Mouse (Mus musculus): ENCODE measurements at regions not wholly inside any gene's neighbourhood (a gene's known extent, or its start where the extent isn't known, plus 50 kb on each side); places are given as distances from the start of the nearest gene placed in this dataset.

- DNase-seq (ENCODE audit: low spot score), result no peak
These were observed 469.8 kb upstream of the Syt1 start for GRCm38 (mm10) chr10:109480551-109480950.

DNA sequence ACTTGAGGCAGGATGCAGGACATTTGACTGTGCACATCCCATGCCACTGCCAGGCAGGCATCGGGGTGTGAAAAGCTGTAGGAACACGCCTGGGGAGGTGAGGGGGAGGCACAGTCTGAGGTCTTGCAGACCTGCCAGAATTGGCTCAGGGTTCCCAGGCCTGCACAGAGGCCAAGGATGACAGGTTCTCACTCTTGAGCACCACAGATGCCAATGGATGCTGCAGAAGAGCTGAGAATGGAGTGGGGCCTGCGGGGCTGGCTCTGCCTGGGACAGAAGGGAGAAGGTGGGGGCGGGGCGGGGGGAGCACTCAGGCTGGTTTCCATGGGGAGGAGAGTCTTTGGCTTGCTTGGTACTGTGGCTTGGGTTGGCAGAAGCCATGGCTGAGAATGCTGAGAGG, 469.2 kb upstream of the Syt1 start:
- DNase-seq (ENCODE audit: low spot score), result no peak

GRCm38 (mm10) chr10:109466516-109466915, 455.7 kb upstream of the Syt1 start:
- peak; percentile 18 for DNase-seq (ENCODE audit: low spot score)

DNA sequence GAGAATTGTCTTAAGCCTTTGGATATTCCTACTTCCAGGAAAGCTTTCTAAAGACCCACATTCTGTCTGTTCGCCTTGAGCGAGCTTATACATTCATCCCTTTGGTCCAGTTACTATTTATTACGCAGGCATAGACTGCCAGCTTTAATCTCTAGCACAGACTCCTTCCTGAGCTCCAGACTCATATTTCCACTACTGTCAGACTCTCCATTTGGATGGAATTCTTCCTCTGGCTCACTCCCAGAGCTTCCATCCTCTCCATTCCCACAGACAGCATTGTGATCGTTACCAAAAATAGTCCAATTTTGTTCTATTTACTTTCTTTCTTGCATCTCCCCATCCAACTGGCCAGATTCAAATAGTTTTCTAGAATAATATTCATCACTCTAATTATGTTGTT, 420.3 kb upstream of the Syt1 start:
- no peak for DNase-seq (ENCODE audit: low spot score)

DNA sequence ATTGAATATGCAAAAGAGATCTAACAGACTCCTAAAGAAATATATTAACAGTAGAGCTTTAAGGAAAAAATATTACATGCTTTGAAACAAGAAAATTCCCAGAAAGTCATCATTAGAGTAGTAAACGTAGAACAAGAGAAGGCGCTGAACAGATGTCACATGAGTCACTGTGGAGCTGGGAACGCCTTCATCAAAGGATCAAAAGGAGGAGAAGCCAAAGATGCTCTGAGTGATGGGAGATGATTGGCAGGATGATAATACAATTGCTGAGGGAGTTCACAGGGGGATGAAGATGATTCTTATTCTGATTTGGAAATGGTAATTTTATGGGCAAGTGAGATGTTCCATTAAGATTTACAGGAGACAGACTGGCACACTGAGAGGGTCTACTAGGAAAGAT, 417.1 kb upstream of the Syt1 start:
- DNase-seq (ENCODE audit: low spot score), result no peak

GRCm38 (mm10) chr10:109407011-109407410, 396.2 kb upstream of the Syt1 start:
- peak; percentile 7 for DNase-seq (ENCODE audit: low spot score)

DNA sequence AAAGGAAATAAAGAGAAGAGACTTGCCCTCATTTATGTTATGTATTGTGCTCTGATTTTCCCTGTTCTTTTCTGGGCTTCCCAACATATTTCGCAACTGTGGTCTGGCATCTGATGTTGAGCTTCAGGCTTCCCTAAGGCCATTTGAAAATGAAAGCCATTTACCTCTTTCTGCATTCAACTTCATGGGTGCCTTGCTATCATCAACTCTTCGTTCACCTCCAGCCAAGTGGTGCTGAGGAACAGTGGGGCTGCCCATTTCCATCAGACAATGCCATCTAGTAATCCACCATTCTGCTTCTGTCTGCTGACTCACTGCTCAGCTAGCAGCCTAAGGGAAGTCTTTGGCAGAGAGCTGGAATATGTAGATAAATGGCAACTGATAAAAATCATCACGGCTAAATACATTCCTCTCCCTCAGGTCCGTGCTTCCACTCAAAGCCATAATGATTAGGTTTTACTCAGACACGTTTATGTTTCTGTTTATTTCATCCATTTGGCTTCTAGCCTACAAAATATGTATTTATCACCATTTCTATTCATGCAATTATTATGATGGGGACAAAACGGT, 394.4 kb upstream of the Syt1 start:
- no peak for DNase-seq (ENCODE audit: low spot score)

DNA sequence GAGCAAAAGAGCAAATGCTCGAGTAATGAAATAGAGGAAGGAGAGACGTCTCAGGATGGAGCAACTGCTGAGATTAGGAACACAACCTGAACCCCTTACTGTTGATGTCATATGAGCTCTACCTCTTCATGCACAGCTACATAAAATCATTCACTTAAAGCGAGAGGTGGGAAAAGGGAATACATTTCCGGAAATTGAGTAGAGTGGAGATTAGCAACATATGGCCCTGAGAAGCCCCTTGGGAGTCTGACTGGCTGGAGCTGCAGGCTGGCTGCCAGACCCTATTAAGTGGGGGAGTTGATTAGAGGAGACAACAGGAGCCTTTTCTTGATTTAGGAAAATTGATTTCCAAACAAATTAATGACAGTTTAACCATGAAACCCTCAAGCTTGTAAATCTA, 373.0 kb upstream of the Syt1 start:
- no peak for DNase-seq (ENCODE audit: low spot score)

- no peak for DNase-seq (ENCODE audit: low spot score)
These were observed 368.1 kb upstream of the Syt1 start for GRCm38 (mm10) chr10:109378846-109379245.

DNA sequence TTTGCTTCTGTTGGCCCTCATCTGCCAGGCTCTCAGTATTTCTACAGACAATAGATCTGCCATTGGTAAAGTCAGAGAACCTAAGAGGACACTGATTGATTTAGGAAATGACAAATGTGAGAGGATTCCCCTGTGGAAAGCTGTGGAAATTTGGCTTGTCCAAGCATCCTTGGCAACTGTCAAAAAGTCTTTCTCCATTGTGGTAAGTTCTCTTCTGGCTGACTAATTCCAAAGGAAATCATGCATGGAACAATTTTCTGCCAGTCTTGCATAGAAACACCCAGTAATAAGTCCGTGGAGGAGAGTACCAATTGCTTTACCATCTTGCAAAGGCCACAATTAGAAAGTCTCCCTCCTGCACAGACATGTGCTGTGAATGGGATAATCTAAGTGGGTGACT, 349.4 kb upstream of the Syt1 start:
- DNase-seq (ENCODE audit: low spot score), result peak; percentile 11

- DNase-seq (ENCODE audit: low spot score), result peak; percentile 7
These were observed 348.0 kb upstream of the Syt1 start for GRCm38 (mm10) chr10:109358812-109359211.

DNA sequence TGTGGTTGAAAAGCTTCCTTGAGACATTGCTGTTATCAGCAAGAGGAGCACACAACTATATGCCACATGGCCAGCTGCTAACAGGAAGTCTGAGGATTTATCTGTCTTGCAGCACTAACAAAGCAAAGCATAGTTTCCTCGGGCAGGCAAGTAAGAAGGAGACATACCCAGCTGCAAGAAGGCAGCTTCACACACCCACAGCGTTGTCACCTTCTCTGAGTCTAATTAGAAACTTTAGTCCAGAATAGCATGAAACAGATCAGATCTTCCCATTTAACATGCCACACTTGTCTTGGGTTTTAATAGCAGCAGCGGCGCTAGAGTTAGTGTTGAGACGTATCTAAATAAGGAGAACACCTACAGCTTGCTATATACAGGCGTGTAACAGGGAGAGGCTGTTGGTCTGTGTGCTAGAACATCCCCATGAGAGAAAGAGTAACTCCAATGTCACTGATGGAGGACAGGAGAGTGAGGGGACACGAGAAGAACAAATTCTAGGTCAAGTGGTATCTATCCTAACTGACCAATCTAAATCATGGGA, 322.1 kb upstream of the Syt1 start:
- peak; percentile 57 for DNase-seq (ENCODE audit: low spot score)

- DNase-seq (ENCODE audit: low spot score), result no peak
These were observed 298.5 kb upstream of the Syt1 start for GRCm38 (mm10) chr10:109309286-109309685.

GRCm38 (mm10) chr10:109300199-109300598, 289.4 kb upstream of the Syt1 start:
- DNase-seq (ENCODE audit: low spot score), result no peak

DNA sequence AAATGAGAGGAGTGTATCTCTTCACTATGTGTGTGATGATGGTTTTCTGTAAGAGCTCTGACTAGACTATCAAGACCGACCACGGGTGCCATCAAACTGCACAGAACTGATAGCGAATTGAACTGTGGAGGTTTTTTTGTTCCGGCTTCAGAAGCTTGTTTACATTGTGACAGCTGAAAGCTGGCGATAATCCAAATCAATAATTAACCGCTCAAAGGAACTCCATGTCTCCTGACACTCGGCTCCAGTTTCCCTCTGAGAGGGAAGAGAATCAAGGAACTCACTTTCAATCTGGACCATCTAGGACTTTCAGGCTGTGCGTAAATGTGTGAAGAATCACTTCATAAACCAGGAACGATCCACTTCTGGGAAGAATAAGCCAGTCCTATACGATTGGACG, 289.0 kb upstream of the Syt1 start:
- no peak for DNase-seq (ENCODE audit: low spot score)

DNA sequence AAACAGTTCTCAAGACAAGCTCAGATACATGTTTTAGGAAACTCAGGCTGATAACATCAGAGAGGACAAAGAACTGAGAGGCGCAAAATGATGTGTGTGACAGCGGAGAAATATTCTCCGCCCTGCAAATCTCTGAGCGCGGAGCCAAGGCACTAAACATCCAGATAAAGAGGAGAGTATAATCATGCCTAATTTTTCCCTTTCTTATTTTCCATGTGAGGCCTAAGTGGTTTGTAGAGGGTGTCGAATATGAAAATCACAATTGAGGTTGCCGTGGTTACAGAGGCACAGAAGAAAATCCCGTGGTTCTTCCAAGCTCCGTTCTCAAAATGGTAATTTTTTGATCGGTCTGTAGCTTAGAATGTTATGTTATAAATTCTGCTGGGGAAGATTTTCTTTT, 272.6 kb upstream of the Syt1 start:
- peak; percentile 4 for DNase-seq (ENCODE audit: low spot score)

DNA sequence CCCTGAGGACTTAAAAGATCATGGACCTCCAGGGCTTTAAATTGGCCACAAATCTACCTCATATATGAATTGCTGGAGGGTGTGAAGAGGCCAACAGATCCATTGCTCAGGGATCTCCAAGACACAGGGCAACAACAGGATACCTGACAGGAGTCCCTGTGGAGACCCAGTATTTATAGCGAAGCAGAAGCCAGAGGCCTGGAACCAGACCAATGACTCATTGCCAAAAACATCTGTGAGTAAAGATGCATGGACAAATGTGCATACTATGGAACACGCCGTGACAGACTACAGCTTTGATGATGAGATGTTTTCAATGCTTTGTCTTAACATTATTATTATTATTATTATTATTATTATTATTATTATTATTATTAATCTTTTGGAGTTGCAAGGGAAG, 239.0 kb upstream of the Syt1 start:
- DNase-seq (ENCODE audit: low spot score), result no peak

DNA sequence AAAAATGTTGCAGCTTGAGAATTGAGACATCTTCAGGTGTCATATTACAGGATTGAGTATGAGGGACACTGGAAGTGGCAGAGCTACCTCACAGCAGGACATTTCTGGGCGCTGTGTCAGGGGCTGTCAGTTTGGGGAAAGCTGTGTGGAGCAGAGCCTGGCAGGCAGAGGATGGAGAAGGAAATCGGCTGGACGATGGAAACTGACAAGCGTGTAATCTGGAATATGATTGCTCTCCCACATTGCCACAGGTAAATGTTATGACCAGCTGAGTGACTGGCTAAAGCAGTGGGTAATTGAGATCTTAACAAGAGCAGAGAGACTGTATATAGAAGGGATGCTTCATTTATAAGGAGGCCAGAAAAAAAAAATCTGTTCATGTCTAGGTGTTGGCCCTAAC, 235.5 kb upstream of the Syt1 start:
- DNase-seq (ENCODE audit: low spot score), result no peak

- no peak for DNase-seq (ENCODE audit: low spot score)
These were observed 226.2 kb upstream of the Syt1 start for GRCm38 (mm10) chr10:109237026-109237425.

GRCm38 (mm10) chr10:109226989-109227388, 216.2 kb upstream of the Syt1 start:
- no peak for DNase-seq (ENCODE audit: low spot score)

- no peak for DNase-seq (ENCODE audit: low spot score)
These were observed 178.2 kb upstream of the Syt1 start for GRCm38 (mm10) chr10:109188761-109189503.

GRCm38 (mm10) chr10:109188252-109188651, 177.5 kb upstream of the Syt1 start:
- no peak for DNase-seq (ENCODE audit: low spot score)

DNA sequence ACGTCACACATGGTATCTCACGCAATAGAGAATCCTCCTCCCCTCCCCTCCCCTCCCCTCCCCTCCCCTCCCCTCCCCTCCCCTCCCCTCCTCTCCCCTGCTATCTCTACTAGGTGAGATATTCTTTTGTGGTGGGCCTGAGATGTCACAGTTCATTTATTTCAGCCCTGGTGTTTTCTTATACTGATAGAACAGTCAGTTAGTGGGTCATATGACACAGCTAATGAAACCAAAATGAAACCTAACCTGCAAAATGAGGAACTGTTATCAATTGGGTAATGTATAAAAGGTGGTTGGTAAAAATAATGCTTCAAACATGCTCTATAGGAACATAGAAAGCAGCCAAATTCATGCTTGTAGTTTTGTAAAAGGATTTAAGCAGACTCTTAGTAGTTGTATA, 174.5 kb upstream of the Syt1 start:
- DNase-seq (ENCODE audit: low spot score), result no peak

DNA sequence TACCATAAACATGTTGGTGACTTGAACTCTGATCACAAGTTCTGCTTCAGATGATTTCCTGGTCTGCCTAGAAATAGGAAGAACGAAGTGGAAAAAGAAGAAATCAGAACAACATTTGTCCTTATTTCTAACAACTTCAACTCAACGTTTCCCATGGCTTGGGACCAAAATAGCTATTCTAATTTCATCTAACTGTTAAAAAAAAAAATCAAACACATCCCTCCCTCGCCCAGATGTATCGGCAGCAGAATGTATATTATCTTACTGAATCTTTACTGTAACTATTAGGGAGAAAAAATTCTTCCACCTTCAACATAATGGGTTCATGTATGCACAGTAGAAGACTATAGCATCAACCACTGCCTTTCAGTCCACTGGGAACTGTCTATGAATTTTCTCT, 169.7 kb upstream of the Syt1 start:
- DNase-seq (ENCODE audit: low spot score), result no peak
